Comparison of ENCODE assay signal across 13 mouse cellular contexts in the genomic region with DNA sequence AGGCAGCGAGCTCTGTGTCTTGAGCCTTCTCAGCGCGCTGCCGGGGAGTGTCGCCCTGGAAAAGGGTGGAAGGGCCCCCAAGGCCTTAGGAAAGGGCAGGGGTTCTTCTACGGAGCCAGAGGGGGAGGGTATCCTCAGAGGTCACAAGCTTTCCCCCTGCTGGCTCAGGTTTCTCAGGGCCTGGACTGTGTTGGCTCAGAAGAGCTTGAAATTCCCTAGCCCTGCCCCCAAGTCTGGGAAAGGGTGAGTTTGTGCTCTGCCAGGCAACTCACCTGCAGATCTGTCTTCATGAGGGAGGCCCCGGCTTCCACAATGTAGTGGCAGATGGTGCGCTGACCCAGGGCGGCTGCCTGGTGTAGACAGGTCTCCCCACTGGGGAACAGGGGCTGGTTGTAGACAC. TPM values are rescaled to one million over a fixed set of nuclear protein-coding genes. Genes with fewer than 3 reads are reported as not detected.
DNase-seq lines count a peak whose midpoint lies in the region; ATAC-seq and TF ChIP-seq lines count a peak whose summit lies in the region.
"Had no signal": no experiment of that assay in that cellular context is flagged by ENCODE, and none has a peak within 500 bp of the region (broad histone marks: within the 10 kb centered on the region; RNA-seq: fewer than 3 reads in every experiment).

No protein-coding gene starts in this region.

- peak overlapping the region; percentile 59 for H3K27ac ChIP-seq in ES-Bruce4 (ENCODE audit: insufficient read depth, low read length)
- peak overlapping the region; percentile 19 for H3K27ac ChIP-seq in embryonic facial prominence, embryonic 13.5 days
- H3K27ac ChIP-seq: macrophage had no signal

- no peak overlapping the region for H3K9ac ChIP-seq in ES-Bruce4 (ENCODE audit: low read depth, poor library complexity, severe bottlenecking)
- H3K9ac ChIP-seq in embryonic facial prominence, embryonic 13.5 days = peak overlapping the region; percentile 33; the same call in 1 of the 2 replicates

- H3K4me2 ChIP-seq in embryonic facial prominence, embryonic 13.5 days = no peak overlapping the region

- H3K4me1 ChIP-seq in ES-Bruce4 (ENCODE audit: control insufficient read depth, insufficient read depth, low read length) = peaks cover 10% of the 10 kb centered on the region
- peaks cover 41% of the 10 kb centered on the region for H3K4me1 ChIP-seq in embryonic facial prominence, embryonic 13.5 days

- 0 out of 2 replicates have a peak overlapping the region, but pooled peaks have one; percentile 7 for H3K4me3 ChIP-seq in ES-Bruce4 (ENCODE audit: low read depth, low read length)
- H3K4me3 ChIP-seq in embryonic facial prominence, embryonic 13.5 days = no peak overlapping the region

- 0 out of 2 replicates have a peak, but pooled peaks cover 3% of the 10 kb centered on the region for H3K36me3 ChIP-seq in ES-Bruce4 (ENCODE audit: control insufficient read depth, insufficient read depth, low read length, poor library complexity, severe bottlenecking)
- H3K36me3 ChIP-seq in embryonic facial prominence, embryonic 13.5 days = peaks cover 60% of the 10 kb centered on the region

- DNase-seq in kidney, adult 11 months = peak; percentile 12
- DNase-seq in kidney, postnatal 25 days = no peak
- DNase-seq in brain, adult 2 months (ENCODE audit: low read depth, low spot score) = peak; percentile 91
- DNase-seq in urinary bladder, adult 2 months (ENCODE audit: low spot score) = no peak
- DNase-seq in spleen, adult 12 weeks (ENCODE audit: low spot score) = no peak
- DNase-seq: layer of hippocampus, adult 9-11 months; right cerebral cortex, adult 18-20 months had no signal

- WGBS in embryonic facial prominence, embryonic 13.5 days = 20% methylated on average over 9 of the region's 9 CpGs

- no peaks in the 10 kb centered on the region for H3K9me3 ChIP-seq in ES-Bruce4 (replicated peaks; ENCODE audit: control insufficient read depth, insufficient read depth, low read length, poor library complexity, severe bottlenecking)
- H3K9me3 ChIP-seq in embryonic facial prominence, embryonic 13.5 days = no peaks in the 10 kb centered on the region

- TF ChIP-seq CTCF in ES-Bruce4 (IDR thresholded peaks at IDR 0.05; ENCODE audit: low read depth, low read length) = no peak

- no peaks in the 10 kb centered on the region for H3K27me3 ChIP-seq in ES-Bruce4 (ENCODE audit: control insufficient read depth, insufficient read depth, low read length, poor library complexity, severe bottlenecking)
- H3K27me3 ChIP-seq in embryonic facial prominence, embryonic 13.5 days = no peaks in the 10 kb centered on the region
- H3K27me3 ChIP-seq: Patski had no signal

- TF ChIP-seq EP300 in ES-Bruce4 (IDR thresholded peaks at IDR 0.05; ENCODE audit: insufficient read depth, low read depth, low read length) = peak; percentile 39; the same call in 1 of the 2 replicates

- TF ChIP-seq POLR2A in ES-Bruce4 (IDR thresholded peaks at IDR 0.05; ENCODE audit: insufficient read depth, low read length) = no peak

- no peak for ATAC-seq in embryonic facial prominence, embryonic 13.5 days (ENCODE audit: insufficient number of reproducible peaks, insufficient read depth, low FRiP score, low TSS enrichment, low read depth)
- no peak for ATAC-seq in monocyte, adult 5-6 weeks (replicated peaks; ENCODE audit: insufficient number of reproducible peaks, low FRiP score, low TSS enrichment, poor library complexity, severe bottlenecking)
- ATAC-seq: Patski had no signal

RNA-seq across cellular contexts. Expression of a gene that starts 1.4 kb away (rescaled TPM):
- 156 and 167 TPM in 2 replicates for polyA plus RNA-seq in ES-Bruce4 (2011; ENCODE audit: insufficient read depth, insufficient read length, low read depth, missing spikeins)
- 1,381 and 1,602 TPM in 2 replicates for polyA plus RNA-seq in embryonic facial prominence, embryonic 13.5 days (2015; fragmentation: Nextera tagmentation; extraction: Ambion mirVana)
- total RNA-seq in monocyte, adult 5-6 weeks (2017) = 10.2 TPM in 1 of 3 replicates, not detected in the others
- polyA plus RNA-seq in urinary bladder, adult 2 months (2012; rRNA removed) = 34.7 and 37.5 TPM in 2 replicates
- total RNA-seq: common myeloid progenitor, adult 5-6 weeks had no signal

RNA-seq across cellular contexts. Expression of a gene that starts 6.4 kb away (rescaled TPM):
- polyA plus RNA-seq in ES-Bruce4 (2011; ENCODE audit: insufficient read depth, insufficient read length, low read depth, missing spikeins) = 0.78 and 0.97 TPM in 2 replicates
- polyA plus RNA-seq in embryonic facial prominence, embryonic 13.5 days (2015; fragmentation: Nextera tagmentation; extraction: Ambion mirVana) = 0.18 and 0.32 TPM in 2 replicates
- 0.29 TPM in 1 of 3 replicates, not detected in the others for total RNA-seq in monocyte, adult 5-6 weeks (2017)
- 0.06 and 0.11 TPM in 2 replicates for polyA plus RNA-seq in urinary bladder, adult 2 months (2012; rRNA removed)
- polyA plus RNA-seq: macrophage, Patski had no signal

RNA-seq across cellular contexts. Expression of a gene that starts 12.0 kb away (rescaled TPM):
- polyA plus RNA-seq in ES-Bruce4 (2011; ENCODE audit: insufficient read depth, insufficient read length, low read depth, missing spikeins) = not detected in 2 replicates
- 0.39 and 0.61 TPM in 2 replicates for polyA plus RNA-seq in embryonic facial prominence, embryonic 13.5 days (2015; fragmentation: Nextera tagmentation; extraction: Ambion mirVana)
- 0.29 to 0.97 TPM (median 0.32 TPM) in 3 replicates for total RNA-seq in monocyte, adult 5-6 weeks (2017)
- polyA plus RNA-seq in urinary bladder, adult 2 months (2012; rRNA removed) = 0.03 TPM in 1 of 2 replicates, not detected in the other

RNA-seq across cellular contexts. Expression of a gene that starts 42.2 kb away (rescaled TPM):
- polyA plus RNA-seq in ES-Bruce4 (2011; ENCODE audit: insufficient read depth, insufficient read length, low read depth, missing spikeins) = 28.1 and 29.6 TPM in 2 replicates
- 34.2 and 41.9 TPM in 2 replicates for polyA plus RNA-seq in embryonic facial prominence, embryonic 13.5 days (2015; fragmentation: Nextera tagmentation; extraction: Ambion mirVana)
- total RNA-seq in monocyte, adult 5-6 weeks (2017) = 83.0 to 148 TPM (median 110 TPM) in 3 replicates
- polyA plus RNA-seq in urinary bladder, adult 2 months (2012; rRNA removed) = 135 and 148 TPM in 2 replicates

Comparison
In these comparisons a context has a peak if more than half of its experiments do, and no peak if none do; other contexts are left out.
1. DNase-seq: peak in kidney, adult 11 months (single experiment) and brain, adult 2 months (single experiment); none in kidney, postnatal 25 days (0 of 2), urinary bladder, adult 2 months (single experiment) and spleen, adult 12 weeks (single experiment).